Mouse (Mus musculus) C2C12 (cell line): ENCODE measurements around the gene Mier2. TPM values are rescaled to one million over a fixed set of nuclear protein-coding genes. Genes with fewer than 3 reads are reported as not detected.

Experiments
- H3K27me3 ChIP-seq: one replicate; pipeline ENCODE4 v1.6.1; 2011; ENCODE audit not compliant: control insufficient read depth, insufficient read depth, insufficient read length
- H3K36me3 ChIP-seq: one replicate; pipeline ENCODE4 v1.6.1; 2011; ENCODE audit not compliant: control insufficient read depth, insufficient read depth
- H3K4me3 ChIP-seq: one replicate; pipeline ENCODE4 v1.5.1; 2011; ENCODE audit warnings: mild to moderate bottlenecking, control low read depth; ENCODE audit not compliant: poor library complexity, insufficient read depth, severe bottlenecking
- H3K79me2 ChIP-seq: one replicate; pipeline ENCODE4 v1.6.1; 2011; ENCODE audit not compliant: control insufficient read depth, insufficient read depth
- H3K79me3 ChIP-seq: one replicate; pipeline ENCODE4 v1.6.1; 2011; ENCODE audit warnings: low read depth, control low read depth
- H3ac ChIP-seq: one replicate; pipeline ENCODE3; 2011; ENCODE audit warnings: low read depth; ENCODE audit not compliant: control insufficient read depth, insufficient read length
- CEBPB ChIP-seq: IDR thresholded peaks from one replicate; pipeline ENCODE4 v1.6.1; 2011; ENCODE audit warnings: low read depth, mild to moderate bottlenecking, control low read depth, moderate library complexity
- CTCF ChIP-seq: IDR thresholded peaks from one replicate; pipeline ENCODE4 v1.5.1; 2011; ENCODE audit not compliant: control insufficient read depth, insufficient read depth, insufficient read length
- FOSL1 ChIP-seq: IDR thresholded peaks from one replicate; pipeline ENCODE4 v1.8.0; 2011; ENCODE audit warnings: mild to moderate bottlenecking, low read length; ENCODE audit not compliant: poor library complexity, insufficient read depth, severe bottlenecking
- MAX ChIP-seq: IDR thresholded peaks from one replicate; pipeline ENCODE4 v1.6.1; 2011; ENCODE audit warnings: mild to moderate bottlenecking, control low read depth
- MYOD1 ChIP-seq: IDR thresholded peaks from one replicate; pipeline ENCODE4 v1.6.1; 2011; ENCODE audit warnings: low read depth; ENCODE audit not compliant: control insufficient read depth, insufficient read length
- MYOG ChIP-seq: IDR thresholded peaks from one replicate; pipeline ENCODE4 v1.6.1; 2011; ENCODE audit not compliant: control insufficient read depth, insufficient read length; ENCODE audit errors: extremely low read depth
- USF1 ChIP-seq: IDR thresholded peaks from one replicate; pipeline ENCODE4 v1.6.1; 2011; ENCODE audit warnings: low read depth, mild to moderate bottlenecking, control low read depth, moderate library complexity
- polyA plus RNA-seq: library from polyadenylated mRNA; unstranded; fragments of >200 nt; fragmentation: generic; extraction: Trizol; gene quantifications from one replicate; pipeline ENCODE4 v1.2.1, GENCODE M21; 2012; ENCODE audit warnings: missing spikeins

The Mier2 gene
- polyA plus RNA-seq, 1 experiment: 26.9 TPM

DNA sequence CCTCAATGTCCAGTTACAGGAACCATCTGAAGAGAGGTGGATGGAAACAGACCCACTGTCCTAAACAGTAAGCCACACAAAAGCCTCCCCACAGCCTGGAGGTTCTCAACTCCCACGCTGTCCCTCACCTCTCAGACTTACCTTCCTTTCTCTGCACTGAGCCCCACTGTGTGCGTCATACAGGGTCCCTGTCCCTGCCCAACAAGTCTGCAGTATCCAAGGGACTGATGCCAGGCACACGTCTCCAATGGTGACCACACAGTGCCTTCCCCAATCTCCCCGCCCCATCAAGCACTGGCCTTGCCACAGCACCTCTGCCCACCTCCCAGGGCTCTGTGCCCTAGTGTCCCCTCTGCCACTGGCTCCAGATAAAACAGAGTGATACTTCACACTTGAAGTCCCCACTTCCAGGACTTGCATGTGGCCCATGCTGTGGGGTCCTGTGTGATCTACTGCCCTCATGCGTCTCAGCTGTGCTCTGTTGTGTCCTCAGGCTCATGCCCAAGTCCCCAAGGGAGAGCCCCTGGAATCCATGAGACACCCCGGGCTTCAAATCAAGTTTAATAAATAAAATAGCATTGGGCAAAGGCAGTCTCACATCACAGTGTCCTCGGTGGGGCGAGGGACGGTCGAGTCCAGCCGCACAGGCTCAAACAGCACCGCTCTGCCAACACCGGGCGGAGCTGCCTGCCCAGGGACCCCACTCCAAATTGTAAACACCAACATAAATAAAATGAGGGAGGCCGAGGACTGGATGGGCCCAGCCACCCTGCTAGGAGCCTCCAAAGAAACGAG is 15.1 kb downstream of the Mier2 start:
- TF ChIP-seq MYOD1: no peak
- TF ChIP-seq MAX: no peak
- TF ChIP-seq FOSL1: no peak
- TF ChIP-seq MYOG: no peak
- TF ChIP-seq CEBPB: no peak
- no peak for TF ChIP-seq CTCF
- no peak for TF ChIP-seq USF1
- H3K27me3 ChIP-seq: no peaks in the 10 kb centered on the region
- no peak overlapping the region for H3ac ChIP-seq
- H3K36me3 ChIP-seq: peaks cover 63% of the 10 kb centered on the region
- no peaks in the 10 kb centered on the region for H3K79me2 ChIP-seq
- no peak overlapping the region for H3K4me3 ChIP-seq
- no peaks in the 10 kb centered on the region for H3K79me3 ChIP-seq

DNA sequence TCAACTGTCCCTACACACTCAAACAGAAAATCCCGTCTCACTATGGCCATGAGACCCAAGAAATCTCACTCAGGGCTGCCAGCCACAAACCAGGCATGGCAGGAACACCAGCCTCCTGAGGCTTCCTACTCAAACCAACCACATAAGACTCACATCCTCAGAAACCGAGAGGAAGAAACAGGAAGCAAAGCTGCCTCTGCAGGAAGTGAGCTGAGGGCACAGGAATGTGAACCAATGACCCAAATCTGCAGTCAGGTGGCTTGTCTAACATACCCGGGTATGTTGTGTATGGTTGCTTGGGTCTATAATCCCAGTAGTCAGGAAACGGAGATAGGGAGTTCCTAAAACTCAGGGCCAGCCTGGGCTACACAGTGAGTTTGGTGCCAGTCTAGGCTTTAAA is 16.1 kb downstream of the Mier2 start:
- no peaks in the 10 kb centered on the region for H3K79me3 ChIP-seq
- no peaks in the 10 kb centered on the region for H3K27me3 ChIP-seq
- no peak overlapping the region for H3ac ChIP-seq
- no peaks in the 10 kb centered on the region for H3K79me2 ChIP-seq
- TF ChIP-seq MYOD1 (no peak), USF1 (no peak), CEBPB (no peak), MAX (no peak), MYOG (no peak), CTCF (no peak), FOSL1 (no peak)
- peaks cover 52% of the 10 kb centered on the region for H3K36me3 ChIP-seq
- H3K4me3 ChIP-seq: no peak overlapping the region

DNA sequence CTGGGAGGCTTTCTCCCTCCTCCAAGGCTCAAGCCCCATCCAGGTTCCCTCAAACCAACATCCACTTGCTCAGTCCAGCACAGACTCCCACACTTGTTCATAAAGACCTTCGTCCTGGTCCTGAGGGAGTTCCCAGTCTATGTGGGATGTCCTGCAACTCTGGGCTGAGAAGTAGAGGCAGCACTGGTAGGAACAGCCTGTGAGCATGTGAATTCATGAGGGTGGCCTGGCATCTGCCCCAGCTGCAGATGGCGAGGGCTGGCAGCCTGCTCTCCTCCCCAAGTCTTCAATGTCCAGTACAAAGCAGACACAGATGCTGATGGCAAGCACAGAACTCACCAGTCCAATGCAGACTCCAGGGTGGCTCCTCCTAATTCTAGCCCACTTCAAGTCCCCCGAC is 16.7 kb downstream of the Mier2 start:
- Histone ChIP-seq H3K4me3 (no peak overlapping the region), H3K27me3 (no peaks in the 10 kb centered on the region), H3K79me3 (no peaks in the 10 kb centered on the region), H3K79me2 (no peaks in the 10 kb centered on the region), H3ac (no peak overlapping the region), H3K36me3 (peaks cover 49% of the 10 kb centered on the region)
- TF ChIP-seq MYOD1 (no peak), MYOG (no peak), MAX (no peak), FOSL1 (no peak), CTCF (no peak), CEBPB (no peak), USF1 (no peak)

DNA sequence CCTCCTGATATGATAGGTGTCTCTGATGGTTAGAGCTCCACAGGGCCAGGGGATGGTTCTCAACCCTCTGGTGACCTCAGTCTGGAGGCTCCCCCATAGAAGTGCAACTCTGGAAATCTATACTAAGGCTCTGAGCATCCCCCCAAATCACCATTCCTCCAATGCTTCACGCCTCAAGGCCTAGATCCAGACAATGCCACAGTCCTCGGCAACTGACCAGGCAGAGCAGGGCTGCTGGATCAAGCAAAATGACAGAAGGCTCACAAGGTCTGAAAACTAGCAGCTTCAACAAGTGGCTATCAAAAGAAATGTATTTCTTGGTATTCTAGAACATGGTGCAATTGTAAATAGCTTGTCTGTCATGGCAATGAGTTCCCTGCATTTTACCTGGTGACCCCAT is 17.2 kb downstream of the Mier2 start:
- Histone ChIP-seq H3K79me3 (peaks cover under 1% of the 10 kb centered on the region), H3K79me2 (peaks cover 3% of the 10 kb centered on the region), H3ac (no peak overlapping the region), H3K27me3 (no peaks in the 10 kb centered on the region), H3K36me3 (peaks cover 43% of the 10 kb centered on the region), H3K4me3 (no peak overlapping the region)
- no peak for TF ChIP-seq CTCF
- TF ChIP-seq MYOD1: no peak
- TF ChIP-seq CEBPB: no peak
- TF ChIP-seq MAX: no peak
- TF ChIP-seq MYOG: no peak
- no peak for TF ChIP-seq USF1
- TF ChIP-seq FOSL1: no peak

DNA sequence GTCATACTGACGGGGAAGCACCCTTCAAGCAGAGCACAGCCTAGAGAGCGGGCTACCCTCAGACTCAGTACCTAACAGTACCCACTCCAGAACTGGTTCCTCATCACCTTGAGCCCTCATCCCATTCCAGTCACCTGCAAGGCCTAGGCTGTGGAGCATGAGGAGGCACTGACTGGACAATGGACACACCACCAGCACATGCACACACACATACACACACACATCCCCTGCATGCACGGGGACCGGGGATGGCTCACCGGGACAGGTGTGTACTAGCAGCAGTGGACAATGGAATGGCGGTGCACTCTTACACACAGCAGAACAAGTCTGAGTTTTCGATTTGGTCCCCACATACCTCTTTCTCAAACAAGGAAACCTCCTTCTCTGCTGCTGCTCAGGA is 17.7 kb downstream of the Mier2 start:
- Histone ChIP-seq H3K4me3 (no peak overlapping the region), H3ac (no peak overlapping the region), H3K27me3 (no peaks in the 10 kb centered on the region), H3K36me3 (peaks cover 39% of the 10 kb centered on the region), H3K79me2 (peaks cover 8% of the 10 kb centered on the region), H3K79me3 (peaks cover 6% of the 10 kb centered on the region)
- TF ChIP-seq CEBPB (no peak), USF1 (no peak), MYOD1 (no peak), CTCF (no peak), FOSL1 (no peak)
